Mouse (Mus musculus) heart, embryonic 13.5 days (tissue): ENCODE measurements around the gene Tcf20. TPM values are rescaled to one million over a fixed set of nuclear protein-coding genes. Genes with fewer than 3 reads are reported as not detected.

Experiments
- ATAC-seq: fragments of 200-750 bp; cut with Nextera tagmentation; 2 replicates; pipeline ENCODE4 v1.8.0; 2017; ENCODE audit warnings: moderate TSS enrichment; ENCODE audit not compliant: insufficient number of reproducible peaks, low FRiP score, low TSS enrichment; ENCODE audit errors: extremely low read depth
- H3K27ac ChIP-seq: fragments of 300-500 bp; sonication (generic); replicated peaks from 2 replicates; pipeline ENCODE4 v1.5.1; 2015; ENCODE audit warnings: moderate library complexity, mild to moderate bottlenecking, inconsistent platforms
- H3K27me3 ChIP-seq: fragments of 300-500 bp; sonication (generic); replicated peaks from 2 replicates; pipeline ENCODE4 v1.6.1; 2015; ENCODE audit warnings: mild to moderate bottlenecking, inconsistent platforms
- H3K36me3 ChIP-seq: fragments of 300-500 bp; sonication (generic); 2 replicates; pipeline ENCODE4 v1.6.1; 2015; ENCODE audit warnings: mild to moderate bottlenecking, inconsistent platforms
- H3K4me1 ChIP-seq: fragments of 300-500 bp; sonication (generic); 2 replicates; pipeline ENCODE4 v1.6.1; 2015; ENCODE audit warnings: inconsistent platforms
- H3K4me2 ChIP-seq: fragments of 300-500 bp; sonication (generic); 2 replicates; pipeline ENCODE4 v1.6.1; 2015; ENCODE audit warnings: inconsistent platforms, mild to moderate bottlenecking, moderate library complexity
- H3K4me3 ChIP-seq: fragments of 300-500 bp; sonication (generic); 2 replicates; pipeline ENCODE4 v1.5.1; 2015; ENCODE audit warnings: moderate library complexity, mild to moderate bottlenecking, inconsistent platforms
- H3K9ac ChIP-seq: fragments of 300-500 bp; sonication (generic); 2 replicates; pipeline ENCODE4 v1.6.1; 2015; ENCODE audit warnings: inconsistent platforms, mild to moderate bottlenecking, moderate library complexity
- H3K9me3 ChIP-seq: fragments of 300-500 bp; sonication (generic); 2 replicates; pipeline ENCODE4 v1.6.1; 2016; ENCODE audit warnings: inconsistent platforms
- WGBS: fragments of 180-500 bp; shearing (Covaris S2); methylation state at CpG from one replicate; pipeline ENCODE4 v1.1.7; 2015; ENCODE audit warnings: mixed read lengths; 5-methylcytosine and 5-hydroxymethylcytosine counted together
- polyA plus RNA-seq: library from polyadenylated mRNA; unstranded; fragments of >200 nt; fragmentation: Nextera tagmentation; extraction: Ambion mirVana; gene quantifications from 2 replicates; pipeline ENCODE4 v1.2.1, GENCODE M21; 2015

Gene Tcf20
- polyA plus RNA-seq, 1 experiment from 2014 or later: 4.6 TPM

- Histone ChIP-seq H3K27ac (peak overlapping the region; percentile 73), H3K4me1 (peaks cover 82% of the 10 kb centered on the region), H3K9ac (0 out of 2 replicates have a peak overlapping the region, but pooled peaks have one; percentile 28), H3K9me3 (no peaks in the 10 kb centered on the region), H3K4me3 (peak overlapping the region; percentile 22), H3K36me3 (no peaks in the 10 kb centered on the region), H3K4me2 (peak overlapping the region; percentile 57), H3K27me3 (peaks cover 59% of the 10 kb centered on the region)
- 40% methylated on average over 5 of the region's 5 CpGs for WGBS
- ATAC-seq: no peak
Measured at GRCm38 (mm10) chr15:82937428-82937992, 50.2 kb downstream of the Tcf20 start.

DNA sequence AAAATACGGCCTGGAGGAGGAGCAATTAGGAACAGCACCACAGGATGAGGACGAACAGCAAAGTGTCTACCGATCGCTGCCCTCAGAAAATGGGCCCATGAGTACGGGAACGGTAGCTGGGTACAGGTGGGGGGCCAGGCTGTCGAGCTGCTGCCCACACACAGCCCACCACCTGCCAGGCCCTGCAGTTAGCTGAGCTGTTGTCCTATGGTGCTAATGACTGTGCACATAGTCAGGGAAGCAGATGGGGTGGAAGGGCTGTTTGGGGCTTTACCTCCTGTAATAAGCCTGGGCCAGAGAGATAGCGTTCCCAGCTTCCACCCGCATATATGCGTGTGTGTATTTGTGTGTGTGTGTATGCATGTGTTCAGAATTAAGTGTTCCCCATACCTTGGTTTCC, 52.7 kb downstream of the Tcf20 start:
- H3K9me3 ChIP-seq: no peaks in the 10 kb centered on the region
- WGBS: 82% methylated on average over 10 of the region's 10 CpGs
- no peak overlapping the region for H3K4me3 ChIP-seq
- H3K36me3 ChIP-seq: no peaks in the 10 kb centered on the region
- H3K4me1 ChIP-seq: peaks cover 61% of the 10 kb centered on the region
- no peak for ATAC-seq
- no peak overlapping the region for H3K27ac ChIP-seq
- H3K27me3 ChIP-seq: peaks cover 59% of the 10 kb centered on the region
- H3K4me2 ChIP-seq: no peak overlapping the region
- no peak overlapping the region for H3K9ac ChIP-seq

DNA sequence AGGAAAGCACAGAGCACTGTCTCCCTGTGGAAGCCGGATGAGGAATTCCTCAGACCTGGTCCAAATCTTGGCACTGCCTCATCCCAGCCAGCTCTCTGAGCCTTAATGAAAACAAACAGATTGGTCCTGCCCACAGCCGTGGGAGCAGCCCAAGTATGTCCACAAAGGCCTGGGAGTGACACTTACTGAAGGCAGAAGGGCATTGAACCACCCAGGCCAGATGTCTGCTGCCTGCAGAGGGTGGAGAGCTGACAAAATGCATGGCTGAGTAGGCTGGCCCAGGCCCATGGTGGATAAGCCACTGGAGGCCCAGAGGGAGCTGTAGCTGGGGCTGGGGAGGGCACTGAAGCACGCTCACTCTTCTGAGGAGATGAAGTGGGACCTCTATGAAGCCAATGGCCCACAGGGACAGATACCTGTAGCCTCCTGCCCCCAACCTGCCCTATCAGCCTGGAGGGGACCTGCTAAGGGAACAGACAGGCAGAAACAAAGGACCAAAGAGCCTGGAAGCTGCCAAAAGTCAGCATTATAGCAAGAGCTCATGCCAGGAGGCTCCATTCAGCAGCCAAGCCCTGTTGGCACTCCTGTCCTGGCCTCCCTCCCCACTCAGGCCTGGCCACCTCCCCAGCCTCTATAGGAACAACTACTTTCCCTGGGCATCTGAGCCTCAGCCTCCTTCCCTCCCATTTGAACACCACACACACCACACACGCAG, 54.6 kb downstream of the Tcf20 start:
- H3K27me3 ChIP-seq: peaks cover 67% of the 10 kb centered on the region
- peak overlapping the region; percentile 41 for H3K27ac ChIP-seq
- no peak for ATAC-seq
- no peak overlapping the region for H3K4me2 ChIP-seq
- H3K9ac ChIP-seq: peak overlapping the region; percentile 24; the same call in 1 of the 2 replicates
- no peak overlapping the region for H3K4me3 ChIP-seq
- peaks cover 64% of the 10 kb centered on the region for H3K4me1 ChIP-seq
- WGBS: 44% methylated on average over 4 of the region's 4 CpGs
- no peaks in the 10 kb centered on the region for H3K9me3 ChIP-seq
- no peaks in the 10 kb centered on the region for H3K36me3 ChIP-seq

DNA sequence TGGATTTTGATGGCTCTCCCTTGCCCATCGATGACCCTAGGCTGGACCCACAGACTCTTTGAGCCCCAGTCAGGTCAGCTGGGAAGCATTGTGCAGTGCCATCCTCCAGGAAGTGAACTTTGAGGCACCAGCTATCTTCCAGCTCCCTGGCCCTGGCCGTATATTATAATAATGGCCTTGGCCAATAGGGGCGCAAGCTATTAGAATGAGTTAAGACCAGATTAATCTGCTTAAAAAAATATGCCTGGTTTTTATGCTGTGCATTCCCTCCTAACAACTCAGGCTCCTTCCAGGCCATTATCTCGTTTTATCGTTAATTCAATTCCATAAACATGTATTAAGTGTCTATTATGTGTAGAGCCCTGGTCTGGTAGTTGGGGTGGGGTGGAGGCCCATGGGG, 56.2 kb downstream of the Tcf20 start:
- no peaks in the 10 kb centered on the region for H3K9me3 ChIP-seq
- no peak overlapping the region for H3K27ac ChIP-seq
- no peak overlapping the region for H3K4me2 ChIP-seq
- H3K4me1 ChIP-seq: peaks cover 63% of the 10 kb centered on the region
- WGBS: 79% methylated on average over 5 of the region's 5 CpGs
- peaks cover 80% of the 10 kb centered on the region for H3K27me3 ChIP-seq
- no peak for ATAC-seq
- H3K9ac ChIP-seq: no peak overlapping the region
- no peaks in the 10 kb centered on the region for H3K36me3 ChIP-seq
- no peak overlapping the region for H3K4me3 ChIP-seq

DNA sequence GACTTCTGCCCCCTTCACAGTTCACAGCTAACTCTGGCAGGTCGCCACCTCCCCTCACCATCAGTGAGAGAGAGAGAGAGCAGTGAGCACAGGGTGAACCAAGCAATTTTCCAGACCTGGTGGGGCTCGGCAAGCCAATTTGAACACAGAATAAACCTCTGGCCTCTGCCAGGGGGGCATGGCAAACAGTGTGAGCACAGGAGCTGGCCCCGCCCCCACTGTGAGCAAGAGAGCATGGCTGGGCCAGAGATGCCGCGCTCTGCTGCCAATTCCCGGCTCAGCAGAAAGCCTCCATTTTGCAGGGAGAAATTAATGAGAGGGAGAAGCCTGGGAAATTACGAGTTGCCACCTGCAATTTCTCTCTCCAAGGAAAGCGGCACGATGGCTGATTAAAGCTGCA, 58.1 kb downstream of the Tcf20 start:
- peaks cover 74% of the 10 kb centered on the region for H3K27me3 ChIP-seq
- no peak for ATAC-seq
- H3K36me3 ChIP-seq: no peaks in the 10 kb centered on the region
- H3K27ac ChIP-seq: no peak overlapping the region
- H3K4me1 ChIP-seq: peaks cover 73% of the 10 kb centered on the region
- H3K9me3 ChIP-seq: no peaks in the 10 kb centered on the region
- WGBS: 40% methylated on average over 9 of the region's 9 CpGs
- no peak overlapping the region for H3K4me2 ChIP-seq
- H3K9ac ChIP-seq: peak overlapping the region; percentile 53; the same call in 1 of the 2 replicates
- no peak overlapping the region for H3K4me3 ChIP-seq

- Histone ChIP-seq H3K4me2 (no peak overlapping the region), H3K4me3 (no peak overlapping the region), H3K36me3 (no peaks in the 10 kb centered on the region), H3K9ac (no peak overlapping the region; the same call in 1 of the 2 replicates), H3K4me1 (peaks cover 79% of the 10 kb centered on the region), H3K27me3 (peaks cover 68% of the 10 kb centered on the region), H3K27ac (no peak overlapping the region), H3K9me3 (no peaks in the 10 kb centered on the region)
- no peak for ATAC-seq
- 44% methylated on average over 8 of the region's 8 CpGs for WGBS
Measured at GRCm38 (mm10) chr15:82928844-82929243, 58.8 kb downstream of the Tcf20 start.

GRCm38 (mm10) chr15:82928023-82928422, 59.6 kb downstream of the Tcf20 start:
- peaks cover 66% of the 10 kb centered on the region for H3K27me3 ChIP-seq
- H3K36me3 ChIP-seq: no peaks in the 10 kb centered on the region
- H3K4me3 ChIP-seq: no peak overlapping the region
- no peak overlapping the region for H3K9ac ChIP-seq
- no peak overlapping the region for H3K4me2 ChIP-seq
- 18% methylated on average over 6 of the region's 6 CpGs for WGBS
- ATAC-seq: no peak
- peaks cover 79% of the 10 kb centered on the region for H3K4me1 ChIP-seq
- H3K9me3 ChIP-seq: no peaks in the 10 kb centered on the region
- no peak overlapping the region for H3K27ac ChIP-seq

DNA sequence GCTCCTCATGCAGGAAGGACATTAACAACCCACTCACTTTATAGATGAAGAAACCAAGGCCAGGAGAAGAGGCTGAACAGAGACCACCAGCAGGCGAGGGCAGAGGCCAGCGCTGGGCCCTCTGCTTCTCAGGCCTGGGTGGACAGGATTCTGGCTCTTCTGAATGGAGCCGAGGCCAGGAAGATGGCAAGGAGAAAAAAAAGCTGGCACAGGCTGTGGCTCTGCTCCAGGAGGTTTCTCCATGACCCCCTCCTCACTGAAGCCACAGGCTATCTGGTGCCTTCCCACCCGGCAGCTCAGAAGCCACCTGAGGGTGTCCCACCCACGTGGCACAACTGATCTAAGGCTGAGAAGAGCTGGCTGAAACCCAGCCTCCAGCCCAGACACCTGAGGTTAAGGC, 60.6 kb downstream of the Tcf20 start:
- ATAC-seq: no peak
- Histone ChIP-seq H3K4me2 (no peak overlapping the region), H3K9me3 (no peaks in the 10 kb centered on the region), H3K4me1 (peaks cover 81% of the 10 kb centered on the region), H3K27ac (no peak overlapping the region), H3K9ac (no peak overlapping the region), H3K36me3 (no peaks in the 10 kb centered on the region), H3K4me3 (no peak overlapping the region), H3K27me3 (peaks cover 66% of the 10 kb centered on the region)
- WGBS: 68% methylated on average over 5 of the region's 5 CpGs

DNA sequence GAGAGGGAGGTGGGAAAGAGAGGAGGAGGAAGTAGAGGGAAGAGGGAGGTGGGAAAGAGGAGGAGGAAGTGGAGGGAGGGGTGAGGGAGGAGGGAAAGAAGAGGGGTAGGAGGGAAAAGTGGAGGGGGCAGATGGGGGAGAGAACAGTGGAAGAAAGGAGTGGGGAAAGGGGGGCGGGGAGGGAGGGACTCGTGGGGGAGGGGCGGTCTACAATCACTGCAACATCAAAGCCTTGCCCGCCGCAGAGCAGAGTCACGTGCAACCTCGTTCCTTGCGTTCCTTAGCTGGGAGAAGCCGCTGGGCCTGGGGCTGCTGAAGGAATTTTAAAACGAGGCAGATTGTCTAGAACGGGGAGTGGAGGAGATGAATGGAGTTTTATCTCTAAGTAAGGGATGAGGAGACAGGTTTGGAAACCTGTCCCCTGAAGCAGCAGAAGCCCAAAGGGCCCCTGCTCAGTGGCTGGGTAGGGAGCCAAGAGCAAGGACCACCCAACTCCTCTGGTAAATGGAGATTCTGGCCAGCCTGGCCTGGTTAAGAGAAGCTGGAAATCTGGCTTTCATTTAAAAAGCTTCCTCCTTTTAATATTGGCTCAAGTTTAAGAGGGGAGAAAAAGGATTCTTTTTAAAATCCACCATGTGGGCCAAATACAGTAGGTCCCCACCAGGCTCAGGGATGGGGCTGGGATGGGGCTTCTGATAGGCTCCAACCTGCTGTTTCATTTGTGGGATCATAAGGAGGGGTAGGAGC, 62.8 kb downstream of the Tcf20 start:
- ATAC-seq: no peak
- Histone ChIP-seq H3K4me3 (no peak overlapping the region), H3K27ac (no peak overlapping the region), H3K4me2 (peak overlapping the region; percentile 36), H3K27me3 (peaks cover 53% of the 10 kb centered on the region), H3K36me3 (no peaks in the 10 kb centered on the region), H3K9ac (peak overlapping the region; percentile 25; the same call in 1 of the 2 replicates), H3K9me3 (no peaks in the 10 kb centered on the region), H3K4me1 (peaks cover 94% of the 10 kb centered on the region)
- WGBS: 1% methylated on average over 11 of the region's 11 CpGs

DNA sequence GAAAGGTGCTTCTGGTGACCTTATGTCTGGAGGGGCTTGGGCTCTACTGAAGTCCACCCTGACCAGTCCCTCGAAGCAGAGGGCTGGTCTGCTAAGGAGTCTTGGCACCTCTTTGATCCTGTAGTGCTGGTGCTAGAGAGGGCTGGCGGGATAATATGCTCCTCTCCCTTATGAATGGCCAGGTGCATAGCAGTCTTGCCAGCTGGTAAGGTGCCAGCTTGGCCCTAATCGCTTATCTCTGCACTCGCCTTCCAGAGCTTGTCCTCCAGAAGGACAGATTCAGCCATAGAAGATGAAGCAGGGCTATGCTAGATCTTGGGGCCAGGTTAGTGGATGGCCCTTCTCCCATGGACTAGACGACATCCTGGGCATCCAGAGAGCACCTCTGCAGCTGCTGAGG, 64.1 kb downstream of the Tcf20 start:
- Histone ChIP-seq H3K9me3 (no peaks in the 10 kb centered on the region), H3K9ac (no peak overlapping the region; the same call in 1 of the 2 replicates), H3K27ac (no peak overlapping the region), H3K36me3 (no peaks in the 10 kb centered on the region), H3K27me3 (peaks cover 54% of the 10 kb centered on the region), H3K4me2 (no peak overlapping the region), H3K4me1 (peaks cover 81% of the 10 kb centered on the region), H3K4me3 (no peak overlapping the region)
- ATAC-seq: no peak
- 28% methylated on average over 5 of the region's 5 CpGs for WGBS

GRCm38 (mm10) chr15:82922755-82923154, 64.9 kb downstream of the Tcf20 start:
- peak overlapping the region; percentile 66 for H3K4me2 ChIP-seq
- ATAC-seq: no peak
- peaks cover 79% of the 10 kb centered on the region for H3K4me1 ChIP-seq
- H3K9ac ChIP-seq: peak overlapping the region; percentile 66
- no peaks in the 10 kb centered on the region for H3K36me3 ChIP-seq
- peak overlapping the region; percentile 21; the same call in 1 of the 2 replicates for H3K4me3 ChIP-seq
- H3K27ac ChIP-seq: peak overlapping the region; percentile 83
- 46% methylated on average over 4 of the region's 4 CpGs for WGBS
- H3K27me3 ChIP-seq: peaks cover 54% of the 10 kb centered on the region
- no peaks in the 10 kb centered on the region for H3K9me3 ChIP-seq
